ENCODE assay signal across 11 mouse cellular contexts in the genomic region with DNA sequence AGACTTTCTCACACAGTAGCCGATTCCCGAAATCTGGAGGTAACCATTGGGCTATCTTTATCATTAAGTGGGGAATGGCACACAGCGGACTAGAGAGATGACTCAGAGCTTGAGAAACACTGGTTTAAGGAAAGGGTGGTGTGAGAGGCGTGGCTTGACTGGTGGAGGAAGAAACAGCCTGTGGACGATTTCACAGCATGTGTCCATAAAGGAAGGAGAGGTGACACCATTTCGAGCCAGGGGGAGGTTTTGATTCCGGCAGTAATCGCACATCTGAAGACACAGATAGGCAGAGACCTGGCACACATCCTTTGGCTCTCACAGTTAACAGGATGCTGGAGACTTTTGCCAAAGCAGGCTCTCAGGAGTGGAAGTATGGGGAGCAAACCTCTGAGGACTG.
"Had no signal": no experiment of that assay in that cellular context is flagged by ENCODE, and none has a peak within 500 bp of the region (broad histone marks: within the 10 kb centered on the region; RNA-seq: fewer than 3 reads in every experiment).

No protein-coding gene starts in this region.

- H3K27ac ChIP-seq: left cerebral cortex, adult 2 months; limb, embryonic 12.5 days; liver, embryonic 14.5 days; midbrain, embryonic 13.5 days; neural tube, embryonic 15.5 days had no signal

- H3K27me3 ChIP-seq: limb, embryonic 12.5 days; midbrain, embryonic 13.5 days; neural tube, embryonic 15.5 days had no signal

- H3K9me3 ChIP-seq: limb, embryonic 12.5 days; midbrain, embryonic 13.5 days; neural tube, embryonic 15.5 days had no signal

- H3K4me2 ChIP-seq: limb, embryonic 12.5 days; midbrain, embryonic 13.5 days; neural tube, embryonic 15.5 days had no signal

- DNase-seq: kidney, adult 18-20 months; kidney, postnatal 10 days; kidney, postnatal 4 days; liver; lung, adult 18-20 months had no signal

- ATAC-seq: midbrain, embryonic 13.5 days had no signal

- H3K4me1 ChIP-seq: limb, embryonic 12.5 days had no signal

- H3K9ac ChIP-seq: limb, embryonic 12.5 days; liver, embryonic 14.5 days; midbrain, embryonic 13.5 days; neural tube, embryonic 15.5 days had no signal

- H3K36me3 ChIP-seq: limb, embryonic 12.5 days; midbrain, embryonic 13.5 days; neural tube, embryonic 15.5 days had no signal

- H3K4me3 ChIP-seq: left cerebral cortex, adult 2 months; limb, embryonic 12.5 days; midbrain, embryonic 13.5 days; myocyte; neural tube, embryonic 15.5 days had no signal
